Mouse (Mus musculus) liver, embryonic 14.5 days (tissue): ENCODE data around the gene Hoxb3. TPM values are rescaled to one million over a fixed set of nuclear protein-coding genes. Genes with fewer than 3 reads are reported as not detected.
A peak's percentile ranks its signal among the peaks of the same experiment; 100 is the strongest.

ENCODE experiments used
- ATAC-seq: fragments of 200-750 bp; cut with Nextera tagmentation; 2 replicates; pipeline ENCODE4 v1.8.0; 2017; ENCODE audit warnings: moderate number of reproducible peaks, mild to moderate bottlenecking, moderate library complexity; ENCODE audit not compliant: insufficient read depth
- DNase-seq, 3 experiments: peaks; one replicate each; pipeline ENCODE4 v3.0.0-alpha.2; 2012 to 2013; ENCODE audit warnings: low read depth in 3 of 3, low spot score in 3 of 3
- H3K27ac ChIP-seq: fragments of 300-500 bp; sonication (generic); 2 replicates; pipeline ENCODE4 v1.5.1; 2014; ENCODE audit warnings: moderate library complexity, mild to moderate bottlenecking, control low read depth, inconsistent platforms
- H3K27me3 ChIP-seq: fragments of 300-500 bp; sonication (generic); 2 replicates; pipeline ENCODE4 v1.6.1; 2014; ENCODE audit warnings: mild to moderate bottlenecking, low read length, moderate library complexity; ENCODE audit not compliant: control insufficient read depth, insufficient read depth
- H3K36me3 ChIP-seq: fragments of 300-500 bp; sonication (generic); replicated peaks from 2 replicates; pipeline ENCODE4 v1.6.1; 2014; ENCODE audit warnings: low read depth; ENCODE audit not compliant: control insufficient read depth, insufficient read depth
- H3K4me1 ChIP-seq, 2 experiments: fragments of 200-500 bp in 1 of 2; fragments of 300-500 bp in 1 of 2; sonication (generic) in 1 of 2; replicated peaks; 2 replicates each; pipeline ENCODE4 v1.6.1; 2012 to 2014; ENCODE audit warnings: antibody characterized with exemption in 1 of 2, inconsistent platforms in 1 of 2, low read length in 1 of 2; ENCODE audit not compliant: control insufficient read depth in 2 of 2, insufficient read depth in 2 of 2
- H3K4me2 ChIP-seq: fragments of 300-500 bp; sonication (generic); 2 replicates; pipeline ENCODE4 v1.6.1; 2014; ENCODE audit warnings: low read depth, mild to moderate bottlenecking, control low read depth, moderate library complexity
- H3K4me3 ChIP-seq, 2 experiments: fragments of 200-500 bp in 1 of 2; fragments of 300-500 bp in 1 of 2; sonication (generic) in 1 of 2; 2 replicates each; pipeline ENCODE4 v1.5.1; 2012 to 2014; ENCODE audit warnings: low read depth in 2 of 2, low read length in 2 of 2, mild to moderate bottlenecking in 2 of 2, control low read depth in 1 of 2, inconsistent platforms in 1 of 2, moderate library complexity in 1 of 2; ENCODE audit not compliant: insufficient read depth in 1 of 2
- H3K9ac ChIP-seq: fragments of 300-500 bp; sonication (generic); replicated peaks from 2 replicates; pipeline ENCODE4 v1.6.1; 2014; ENCODE audit warnings: mild to moderate bottlenecking, control low read depth, moderate library complexity
- H3K9me3 ChIP-seq: fragments of 300-500 bp; sonication (generic); 2 replicates; pipeline ENCODE4 v1.6.1; 2016; ENCODE audit warnings: low read length, mixed read lengths; ENCODE audit not compliant: control insufficient read depth
- CTCF ChIP-seq: IDR thresholded peaks from 2 replicates; pipeline ENCODE4 v1.5.1; 2016; ENCODE audit warnings: antibody characterized with exemption, low read depth, control low read depth
- EP300 ChIP-seq: IDR thresholded peaks from 2 replicates; pipeline ENCODE4 v1.6.1; 2016; ENCODE audit warnings: antibody characterized with exemption, low read depth
- WGBS: fragments of 180-500 bp; shearing (Covaris S2); extraction: QIAGEN DNeasy Blood & Tissue Kit; methylation state at CpG from one replicate; pipeline ENCODE4 v1.1.7; 2014; ENCODE audit not compliant: insufficient replicate concordance; 5-methylcytosine and 5-hydroxymethylcytosine counted together
- polyA plus RNA-seq, 2 experiments: library from polyadenylated mRNA; depleted of rRNA in 1 of 2; stranded (reverse) in 1 of 2; unstranded in 1 of 2; fragments of >200 nt; fragmentation: Nextera tagmentation in 1 of 2; extraction: Ambion mirVana in 1 of 2; gene quantifications; 2 replicates each; pipeline versions ENCODE4 v1.2.1 to v1.2.3; 2012 to 2014

Gene Hoxb3
- polyA plus RNA-seq, 2 experiments: 0.38 TPM; not detected in 1

GRCm38 (mm10) chr11:96317608-96318367 lies 5.3 kb upstream of the Hoxb3 start, which contains the start of gene Hoxb4:
Gene Hoxb4 (plus strand): TSS chr11:96318267.
- Histone ChIP-seq H3K27ac (no peak within 1 kb of the TSS), H3K4me1 (no peaks in the 10 kb centered on the region), H3K4me2 (peak within 1 kb of the TSS; percentile 47), H3K36me3 (no peaks in the 10 kb centered on the region), H3K9me3 (no peaks in the 10 kb centered on the region), H3K9ac (no peak within 1 kb of the TSS), H3K4me3 (peak within 1 kb of the TSS; percentile 33 to 54), H3K27me3 (peaks cover 91% of the 10 kb centered on the region)
- 5% methylated on average over 28 of the region's 28 CpGs for WGBS
- DNase-seq: no peak
- ATAC-seq: no peak
- TF ChIP-seq EP300 (no peak), CTCF (no peak)

- no peaks in the 10 kb centered on the region for H3K36me3 ChIP-seq
- H3K4me1 ChIP-seq: no peaks in the 10 kb centered on the region
- DNase-seq: no peak
- peaks cover 88% of the 10 kb centered on the region for H3K27me3 ChIP-seq
- peak overlapping the region; percentile 33 to 54 for H3K4me3 ChIP-seq
- no peak overlapping the region for H3K9ac ChIP-seq
- H3K9me3 ChIP-seq: no peaks in the 10 kb centered on the region
- ATAC-seq: no peak
- peak overlapping the region; percentile 47 for H3K4me2 ChIP-seq
- WGBS: under 1% methylated on average over 40 of the region's 45 CpGs
- TF ChIP-seq EP300 (no peak), CTCF (no peak)
- H3K27ac ChIP-seq: no peak overlapping the region
Observed at GRCm38 (mm10) chr11:96318368-96319070, 4.6 kb upstream of the Hoxb3 start.

GRCm38 (mm10) chr11:96319071-96319902 lies 3.8 kb upstream of the Hoxb3 start:
- no peak for ATAC-seq
- peaks cover 80% of the 10 kb centered on the region for H3K27me3 ChIP-seq
- no peak overlapping the region for H3K27ac ChIP-seq
- H3K36me3 ChIP-seq: no peaks in the 10 kb centered on the region
- no peaks in the 10 kb centered on the region for H3K4me1 ChIP-seq
- H3K4me3 ChIP-seq: peak overlapping the region; percentile 33 to 46
- H3K4me2 ChIP-seq: peak overlapping the region; percentile 41
- DNase-seq: no peak
- TF ChIP-seq EP300 (no peak), CTCF (no peak)
- H3K9me3 ChIP-seq: no peaks in the 10 kb centered on the region
- no peak overlapping the region for H3K9ac ChIP-seq
- WGBS: under 1% methylated on average over 28 of the region's 34 CpGs

GRCm38 (mm10) chr11:96319910-96320309 lies 3.2 kb upstream of the Hoxb3 start:
- ATAC-seq: no peak
- Histone ChIP-seq H3K4me3 (peak overlapping the region; percentile 6 to 45), H3K36me3 (no peaks in the 10 kb centered on the region), H3K4me2 (peak overlapping the region; percentile 41; the same call in 1 of the 2 replicates), H3K4me1 (no peaks in the 10 kb centered on the region), H3K27ac (no peak overlapping the region), H3K9ac (no peak overlapping the region), H3K27me3 (peaks cover 76% of the 10 kb centered on the region), H3K9me3 (no peaks in the 10 kb centered on the region)
- TF ChIP-seq EP300 (no peak), CTCF (no peak)
- no peak for DNase-seq
- under 1% methylated on average over 29 of the region's 29 CpGs for WGBS
